Mouse (Mus musculus) kidney, embryonic 14.5 days (tissue): ENCODE measurements around the gene Tbc1d10c. TPM values are rescaled to one million over a fixed set of nuclear protein-coding genes. Genes with fewer than 3 reads are reported as not detected.

Experiments used
- ATAC-seq: fragments of 200-750 bp; cut with Nextera tagmentation; 2 replicates; pipeline ENCODE4 v1.8.0; 2017; ENCODE audit warnings: moderate number of reproducible peaks, mild to moderate bottlenecking, moderate TSS enrichment, moderate library complexity; ENCODE audit not compliant: low FRiP score, low TSS enrichment
- H3K27ac ChIP-seq: fragments of 300-500 bp; sonication (generic); 2 replicates; pipeline ENCODE4 v1.5.1; 2014; ENCODE audit warnings: low read depth, mild to moderate bottlenecking, low read length, moderate library complexity, mixed read lengths
- H3K27me3 ChIP-seq: fragments of 300-500 bp; sonication (generic); 2 replicates; pipeline ENCODE4 v1.6.1; 2014; ENCODE audit warnings: mild to moderate bottlenecking, low read length; ENCODE audit not compliant: control insufficient read depth, insufficient read depth
- H3K36me3 ChIP-seq: fragments of 300-500 bp; sonication (generic); 2 replicates; pipeline ENCODE4 v1.6.1; 2014; ENCODE audit warnings: low read length, mixed read lengths; ENCODE audit not compliant: control insufficient read depth, insufficient read depth
- H3K4me1 ChIP-seq: fragments of 300-500 bp; sonication (generic); 2 replicates; pipeline ENCODE4 v1.6.1; 2014; ENCODE audit warnings: low read length, mixed read lengths; ENCODE audit not compliant: control insufficient read depth, insufficient read depth
- H3K4me2 ChIP-seq: fragments of 300-500 bp; sonication (generic); replicated peaks from 2 replicates; pipeline ENCODE4 v1.6.1; 2014; ENCODE audit warnings: low read depth, mild to moderate bottlenecking, low read length
- H3K4me3 ChIP-seq: fragments of 300-500 bp; sonication (generic); 2 replicates; pipeline ENCODE4 v1.5.1; 2014; ENCODE audit warnings: mild to moderate bottlenecking, low read length
- H3K9ac ChIP-seq: fragments of 300-500 bp; sonication (generic); 2 replicates; pipeline ENCODE4 v1.6.1; 2014; ENCODE audit warnings: low read depth, mild to moderate bottlenecking, low read length, moderate library complexity
- H3K9me3 ChIP-seq: fragments of 300-500 bp; sonication (generic); 2 replicates; pipeline ENCODE4 v1.6.1; 2016; ENCODE audit warnings: low read length; ENCODE audit not compliant: control insufficient read depth
- WGBS: fragments of 180-500 bp; shearing (Covaris S2); extraction: QIAGEN DNeasy Blood & Tissue Kit; methylation state at CpG from one replicate; pipeline ENCODE4 v1.1.7; 2014; 5-methylcytosine and 5-hydroxymethylcytosine counted together
- polyA plus RNA-seq: library from polyadenylated mRNA; unstranded; fragments of >200 nt; fragmentation: Nextera tagmentation; extraction: Ambion mirVana; gene quantifications from 2 replicates; pipeline ENCODE4 v1.2.1, GENCODE M21; 2014

Tbc1d10c gene
- polyA plus RNA-seq, 1 experiment from 2014 or later = 3.2 TPM

GRCm38 (mm10) chr19:4213524-4213974 lies 22.5 kb upstream of the Tbc1d10c start:
- WGBS = 10% methylated on average over 9 of the region's 9 CpGs
- no peaks in the 10 kb centered on the region for H3K27me3 ChIP-seq
- peaks cover 49% of the 10 kb centered on the region for H3K4me1 ChIP-seq
- H3K4me2 ChIP-seq = peak overlapping the region; percentile 93
- peak overlapping the region; percentile 97 for H3K27ac ChIP-seq
- peak overlapping the region; percentile 84 for H3K4me3 ChIP-seq
- peak overlapping the region; percentile 90; the same call in 1 of the 2 replicates for H3K9ac ChIP-seq
- no peaks in the 10 kb centered on the region for H3K9me3 ChIP-seq
- ATAC-seq = 0 out of 2 replicates have a peak, but pooled peaks have one; percentile 3
- no peaks in the 10 kb centered on the region for H3K36me3 ChIP-seq

DNA sequence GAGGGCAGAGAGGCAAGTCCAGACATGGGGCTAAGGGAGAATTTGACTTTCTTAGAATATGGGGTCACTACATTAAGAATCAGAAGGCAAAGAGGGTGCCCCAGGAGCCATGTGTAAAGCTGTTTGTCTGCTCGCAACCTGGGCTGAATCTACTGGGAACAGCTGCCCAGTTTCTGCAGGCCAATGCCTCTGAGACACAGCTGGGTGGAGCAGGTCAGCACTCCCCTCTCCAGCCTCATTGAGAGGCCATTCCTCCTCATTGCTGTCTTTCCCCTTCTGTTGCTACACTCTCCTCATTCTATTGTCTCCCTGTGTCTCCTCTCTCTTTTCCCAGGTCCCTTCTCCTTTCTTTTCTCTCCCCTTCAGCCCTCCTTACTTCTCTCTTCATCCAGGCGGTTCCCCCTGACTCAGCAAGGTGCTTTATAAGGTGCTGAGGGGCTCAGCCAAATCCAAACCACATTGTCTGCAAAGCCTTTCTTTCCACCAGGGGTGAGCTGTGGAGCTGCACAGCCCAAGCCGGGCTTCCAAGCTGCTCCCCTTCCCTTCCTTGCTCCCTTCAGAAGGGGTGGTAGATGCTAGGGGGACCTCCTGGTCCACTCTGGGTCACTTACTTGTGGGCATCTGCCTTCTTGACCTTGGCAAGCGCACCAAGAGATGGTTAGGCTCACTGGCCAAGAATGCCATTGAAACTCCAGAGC lies 21.0 kb upstream of the Tbc1d10c start:
- H3K9me3 ChIP-seq = no peaks in the 10 kb centered on the region
- peaks cover 43% of the 10 kb centered on the region for H3K4me1 ChIP-seq
- no peaks in the 10 kb centered on the region for H3K27me3 ChIP-seq
- H3K36me3 ChIP-seq = no peaks in the 10 kb centered on the region
- WGBS = 45% methylated on average over 4 of the region's 4 CpGs
- H3K4me2 ChIP-seq = no peak overlapping the region
- ATAC-seq = no peak
- H3K27ac ChIP-seq = no peak overlapping the region
- no peak overlapping the region for H3K9ac ChIP-seq
- no peak overlapping the region for H3K4me3 ChIP-seq

- Histone ChIP-seq H3K4me1 (peaks cover 16% of the 10 kb centered on the region), H3K4me2 (no peak overlapping the region), H3K36me3 (no peaks in the 10 kb centered on the region), H3K9me3 (no peaks in the 10 kb centered on the region), H3K4me3 (no peak overlapping the region), H3K27me3 (no peaks in the 10 kb centered on the region; the same call in 1 of the 2 replicates), H3K27ac (no peak overlapping the region), H3K9ac (no peak overlapping the region)
- ATAC-seq = no peak
- 76% methylated on average over 5 of the region's 5 CpGs for WGBS
Observed at GRCm38 (mm10) chr19:4208563-4208962, 17.5 kb upstream of the Tbc1d10c start.

DNA sequence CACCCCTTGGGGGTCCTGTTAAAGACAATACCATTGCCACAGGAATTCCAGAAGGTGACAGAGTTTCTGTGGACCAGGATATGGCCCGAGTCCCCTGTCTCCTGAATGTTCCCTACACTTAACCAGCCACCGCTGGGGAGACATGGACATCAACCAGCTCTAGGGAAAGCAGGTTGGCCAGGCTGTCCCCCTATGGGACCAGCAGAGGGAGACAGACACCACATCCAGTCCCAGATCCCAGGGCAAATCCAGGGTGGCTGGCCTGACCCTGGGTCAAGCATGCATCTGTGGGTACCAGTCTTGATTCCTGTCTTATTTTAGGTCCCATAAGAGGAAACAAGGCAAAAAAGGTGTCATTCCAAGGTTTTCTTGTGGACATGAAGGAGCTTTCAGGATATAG lies 15.9 kb upstream of the Tbc1d10c start:
- H3K9ac ChIP-seq = no peak overlapping the region
- no peaks in the 10 kb centered on the region for H3K36me3 ChIP-seq
- H3K27ac ChIP-seq = no peak overlapping the region
- WGBS = 2% methylated on average over 2 of the region's 2 CpGs
- no peaks in the 10 kb centered on the region; the same call in 1 of the 2 replicates for H3K27me3 ChIP-seq
- no peak overlapping the region for H3K4me2 ChIP-seq
- no peaks in the 10 kb centered on the region for H3K9me3 ChIP-seq
- H3K4me1 ChIP-seq = peaks cover 6% of the 10 kb centered on the region
- ATAC-seq = peak; percentile 52; the same call in 1 of the 2 replicates
- no peak overlapping the region for H3K4me3 ChIP-seq

DNA sequence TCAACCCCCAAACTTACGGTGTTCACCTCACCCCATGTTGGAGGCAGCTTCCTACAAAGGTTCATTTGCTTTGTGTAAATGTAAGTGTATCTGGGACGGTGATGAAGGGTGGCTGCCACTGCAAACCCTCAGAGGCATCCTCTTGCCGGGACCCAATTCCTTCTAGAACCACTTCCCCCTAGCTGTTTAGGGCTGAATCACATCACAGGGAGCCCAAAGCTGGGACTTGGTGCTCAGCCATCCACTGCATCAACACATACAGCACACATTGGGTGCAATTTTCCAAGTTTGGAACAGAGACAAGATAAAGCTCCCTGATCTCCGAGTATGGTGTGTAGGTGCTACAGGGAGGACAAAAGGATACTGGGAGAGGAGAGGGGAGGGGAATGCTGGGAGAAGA lies 13.8 kb upstream of the Tbc1d10c start:
- 58% methylated on average over 4 of the region's 4 CpGs for WGBS
- Histone ChIP-seq H3K27ac (no peak overlapping the region), H3K9ac (no peak overlapping the region), H3K4me2 (no peak overlapping the region), H3K27me3 (no peaks in the 10 kb centered on the region; the same call in 1 of the 2 replicates), H3K4me1 (peaks cover 17% of the 10 kb centered on the region), H3K9me3 (no peaks in the 10 kb centered on the region), H3K36me3 (peaks cover 7% of the 10 kb centered on the region; the same call in 1 of the 2 replicates), H3K4me3 (no peak overlapping the region)
- ATAC-seq = no peak

- ATAC-seq = no peak
- Histone ChIP-seq H3K4me3 (no peak overlapping the region), H3K36me3 (peaks cover 17% of the 10 kb centered on the region; the same call in 1 of the 2 replicates), H3K9me3 (no peaks in the 10 kb centered on the region), H3K4me1 (peaks cover 17% of the 10 kb centered on the region), H3K27ac (no peak overlapping the region), H3K9ac (no peak overlapping the region), H3K27me3 (no peaks in the 10 kb centered on the region; the same call in 1 of the 2 replicates), H3K4me2 (no peak overlapping the region)
- 69% methylated on average over 13 of the region's 13 CpGs for WGBS
Observed at GRCm38 (mm10) chr19:4203604-4204326, 12.7 kb upstream of the Tbc1d10c start.

DNA sequence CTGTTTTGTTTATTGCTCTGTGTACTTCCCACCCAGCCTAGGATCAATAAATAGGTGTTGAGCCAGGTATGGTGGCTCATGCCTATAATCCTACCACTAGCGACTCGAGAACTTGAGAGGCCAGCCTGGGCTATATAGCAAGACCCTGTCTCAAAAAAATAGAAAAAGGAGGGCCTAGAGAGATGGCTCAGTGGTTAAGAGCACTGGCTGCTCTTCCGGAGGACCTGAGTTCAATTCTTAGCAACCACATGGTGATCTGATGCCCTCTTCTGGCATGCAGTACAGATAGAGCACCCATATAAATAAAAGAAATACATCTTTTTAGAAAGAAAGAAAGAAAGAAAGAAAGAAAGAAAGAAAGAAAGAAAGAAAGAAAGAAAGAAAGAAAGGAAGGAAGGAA lies 12.1 kb upstream of the Tbc1d10c start:
- no peak overlapping the region for H3K27ac ChIP-seq
- 60% methylated on average over 3 of the region's 3 CpGs for WGBS
- ATAC-seq = no peak
- H3K4me2 ChIP-seq = no peak overlapping the region
- H3K36me3 ChIP-seq = peaks cover 19% of the 10 kb centered on the region; the same call in 1 of the 2 replicates
- H3K9me3 ChIP-seq = no peaks in the 10 kb centered on the region
- no peaks in the 10 kb centered on the region; the same call in 1 of the 2 replicates for H3K27me3 ChIP-seq
- H3K4me1 ChIP-seq = peaks cover 17% of the 10 kb centered on the region
- no peak overlapping the region for H3K9ac ChIP-seq
- H3K4me3 ChIP-seq = no peak overlapping the region

DNA sequence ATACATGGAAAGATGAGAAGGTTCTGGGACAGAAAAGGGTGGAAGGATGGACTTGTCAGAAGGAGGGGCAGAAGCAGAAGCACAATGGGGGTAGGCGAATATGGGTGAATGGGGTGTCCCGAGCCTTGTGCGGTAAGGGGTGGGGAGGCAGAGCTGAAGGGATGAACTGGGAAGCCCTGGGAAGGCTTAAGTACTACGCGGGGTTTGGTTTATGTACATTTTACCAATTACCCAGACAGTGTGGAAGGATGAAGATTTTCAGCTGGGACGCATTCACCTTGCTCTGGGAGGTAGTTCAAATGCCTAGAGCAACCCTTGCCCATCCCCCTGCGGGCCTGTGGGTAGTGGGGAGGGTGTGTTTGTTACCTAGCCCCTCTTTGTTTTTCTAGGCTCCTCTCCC lies 11.1 kb upstream of the Tbc1d10c start:
- H3K36me3 ChIP-seq = peaks cover 29% of the 10 kb centered on the region; the same call in 1 of the 2 replicates
- WGBS = 29% methylated on average over 7 of the region's 7 CpGs
- H3K9ac ChIP-seq = peak overlapping the region; percentile 83
- peak overlapping the region; percentile 82 for H3K4me2 ChIP-seq
- peak overlapping the region; percentile 71 for H3K4me3 ChIP-seq
- H3K27ac ChIP-seq = no peak overlapping the region
- H3K27me3 ChIP-seq = no peaks in the 10 kb centered on the region; the same call in 1 of the 2 replicates
- ATAC-seq = no peak
- H3K9me3 ChIP-seq = no peaks in the 10 kb centered on the region
- H3K4me1 ChIP-seq = peaks cover 17% of the 10 kb centered on the region
